Mouse (Mus musculus) heart, postnatal 0 days (tissue): Measurements from ENCODE around the gene 9630041A04Rik. TPM values are rescaled to one million over a fixed set of nuclear protein-coding genes. Genes with fewer than 3 reads are reported as not detected.

ENCODE experiments used
- ATAC-seq: fragments of 200-750 bp; cut with Nextera tagmentation; 2 replicates; pipeline ENCODE4 v1.8.0; 2017; ENCODE audit warnings: low read depth, moderate number of reproducible peaks, moderate library complexity; ENCODE audit not compliant: insufficient read depth
- DNase-seq: peaks from one replicate; pipeline ENCODE4 v3.0.0-alpha.2; 2016; ENCODE audit warnings: low spot score
- H3K27ac ChIP-seq: fragments of 300-500 bp; sonication (generic); 2 replicates; pipeline ENCODE4 v1.5.1; 2014; ENCODE audit warnings: low read depth, mild to moderate bottlenecking
- H3K27me3 ChIP-seq: fragments of 300-500 bp; sonication (generic); 2 replicates; pipeline ENCODE4 v1.6.1; 2014; ENCODE audit warnings: low read length, mixed read lengths; ENCODE audit not compliant: control insufficient read depth, insufficient read depth
- H3K36me3 ChIP-seq: fragments of 300-500 bp; sonication (generic); replicated peaks from 2 replicates; pipeline ENCODE4 v1.6.1; 2014; ENCODE audit warnings: low read length, mixed read lengths; ENCODE audit not compliant: control insufficient read depth, insufficient read depth
- H3K4me1 ChIP-seq: fragments of 300-500 bp; sonication (generic); 2 replicates; pipeline ENCODE4 v1.6.1; 2014; ENCODE audit warnings: antibody characterized with exemption; ENCODE audit not compliant: control insufficient read depth, insufficient read depth
- H3K4me2 ChIP-seq: fragments of 300-500 bp; sonication (generic); 2 replicates; pipeline ENCODE4 v1.6.1; 2014; ENCODE audit warnings: low read depth, mild to moderate bottlenecking, low read length, moderate library complexity
- H3K4me3 ChIP-seq: fragments of 300-500 bp; sonication (generic); 2 replicates; pipeline ENCODE4 v1.5.1; 2014; ENCODE audit warnings: low read depth, low read length
- H3K9ac ChIP-seq: fragments of 300-500 bp; sonication (generic); replicated peaks from 2 replicates; pipeline ENCODE4 v1.6.1; 2014; ENCODE audit warnings: low read depth, low read length, mixed read lengths
- H3K9me3 ChIP-seq: fragments of 300-500 bp; sonication (generic); replicated peaks from 2 replicates; pipeline ENCODE4 v1.6.1; 2016; ENCODE audit warnings: low read length; ENCODE audit not compliant: control insufficient read depth
- CTCF ChIP-seq: IDR thresholded peaks from 2 replicates; pipeline ENCODE4 v1.5.1; 2016; ENCODE audit warnings: antibody characterized with exemption, control low read depth, low read depth
- EP300 ChIP-seq: IDR thresholded peaks from 2 replicates; pipeline ENCODE4 v1.6.1; 2016; ENCODE audit warnings: antibody characterized with exemption, low read depth
- WGBS: fragments of 180-500 bp; shearing (Covaris S2); extraction: QIAGEN DNeasy Blood & Tissue Kit; methylation state at CpG from one replicate; pipeline ENCODE4 v1.1.7; 2014; 5-methylcytosine and 5-hydroxymethylcytosine counted together
- polyA plus RNA-seq: library from polyadenylated mRNA; unstranded; fragments of >200 nt; fragmentation: Nextera tagmentation; extraction: Ambion mirVana; gene quantifications from 2 replicates; pipeline ENCODE4 v1.2.1, GENCODE M21; 2015
- total RNA-seq: library from RNA; depleted of rRNA; stranded (reverse); fragments of >200 nt; gene quantifications from 2 replicates; pipeline ENCODE4 v1.2.3, GENCODE M21; 2014; ENCODE audit warnings: low replicate concordance

9630041A04Rik gene
- total and polyA plus RNA-seq, 2 experiments from 2014 or later, result not detected

- Histone ChIP-seq H3K27me3 (no peaks in the 10 kb centered on the region), H3K36me3 (no peaks in the 10 kb centered on the region), H3K9me3 (no peaks in the 10 kb centered on the region), H3K9ac (no peak overlapping the region), H3K4me3 (no peak overlapping the region), H3K4me2 (no peak overlapping the region), H3K4me1 (no peaks in the 10 kb centered on the region), H3K27ac (no peak overlapping the region)
- no peak for TF ChIP-seq CTCF
- TF ChIP-seq EP300, result no peak
- 32% methylated on average over 4 of the region's 4 CpGs for WGBS
- no peak for DNase-seq
- ATAC-seq, result no peak
These were observed 17.7 kb upstream of the 9630041A04Rik start for GRCm38 (mm10) chr9:101843893-101844292.

GRCm38 (mm10) chr9:101845691-101846090 is 15.9 kb upstream of the 9630041A04Rik start:
- DNase-seq (no peak), ATAC-seq (no peak)
- no peak overlapping the region for H3K27ac ChIP-seq
- H3K4me1 ChIP-seq, result no peaks in the 10 kb centered on the region
- WGBS, result 74% methylated on average over 6 of the region's 6 CpGs
- H3K9me3 ChIP-seq, result no peaks in the 10 kb centered on the region
- H3K4me2 ChIP-seq, result no peak overlapping the region
- H3K9ac ChIP-seq, result no peak overlapping the region
- H3K36me3 ChIP-seq, result no peaks in the 10 kb centered on the region
- TF ChIP-seq CTCF, result no peak
- no peak for TF ChIP-seq EP300
- H3K27me3 ChIP-seq, result no peaks in the 10 kb centered on the region
- H3K4me3 ChIP-seq, result no peak overlapping the region

GRCm38 (mm10) chr9:101862481-101863065 is 932 bp downstream of the 9630041A04Rik start:
- DNase-seq (peak; percentile 14), ATAC-seq (no peak)
- Histone ChIP-seq H3K4me3 (no peak overlapping the region), H3K9me3 (no peaks in the 10 kb centered on the region), H3K4me2 (peak overlapping the region; percentile 4; the same call in 1 of the 2 replicates), H3K9ac (no peak overlapping the region), H3K27ac (no peak overlapping the region), H3K36me3 (no peaks in the 10 kb centered on the region), H3K27me3 (no peaks in the 10 kb centered on the region), H3K4me1 (no peaks in the 10 kb centered on the region)
- TF ChIP-seq EP300 (no peak), CTCF (no peak)
- WGBS, result 52% methylated on average over 12 of the region's 12 CpGs

- no peak for ATAC-seq
- no peak overlapping the region for H3K27ac ChIP-seq
- H3K4me3 ChIP-seq, result no peak overlapping the region
- H3K9me3 ChIP-seq, result no peaks in the 10 kb centered on the region
- H3K27me3 ChIP-seq, result no peaks in the 10 kb centered on the region
- WGBS, result 54% methylated on average over 5 of the region's 5 CpGs
- DNase-seq, result no peak
- no peaks in the 10 kb centered on the region for H3K36me3 ChIP-seq
- H3K9ac ChIP-seq, result no peak overlapping the region
- H3K4me2 ChIP-seq, result no peak overlapping the region; the same call in 1 of the 2 replicates
- TF ChIP-seq EP300 (no peak), CTCF (no peak)
- no peaks in the 10 kb centered on the region for H3K4me1 ChIP-seq
These were observed 1.5 kb downstream of the 9630041A04Rik start for GRCm38 (mm10) chr9:101863130-101863529.

GRCm38 (mm10) chr9:101868593-101868992 is 7.0 kb downstream of the 9630041A04Rik start:
- Histone ChIP-seq H3K36me3 (no peaks in the 10 kb centered on the region), H3K27ac (no peak overlapping the region), H3K4me1 (no peaks in the 10 kb centered on the region), H3K27me3 (no peaks in the 10 kb centered on the region), H3K9ac (no peak overlapping the region), H3K4me3 (no peak overlapping the region), H3K4me2 (no peak overlapping the region), H3K9me3 (no peaks in the 10 kb centered on the region)
- 81% methylated on average over 6 of the region's 6 CpGs for WGBS
- no peak for ATAC-seq
- no peak for DNase-seq
- no peak for TF ChIP-seq CTCF
- TF ChIP-seq EP300, result no peak

- Histone ChIP-seq H3K9me3 (no peaks in the 10 kb centered on the region), H3K4me2 (no peak overlapping the region), H3K4me1 (no peaks in the 10 kb centered on the region), H3K36me3 (no peaks in the 10 kb centered on the region), H3K27ac (no peak overlapping the region), H3K4me3 (no peak overlapping the region), H3K27me3 (no peaks in the 10 kb centered on the region), H3K9ac (no peak overlapping the region)
- ATAC-seq (no peak), DNase-seq (no peak)
- TF ChIP-seq EP300 (no peak), CTCF (no peak)
- WGBS, result 64% methylated on average over 4 of the region's 4 CpGs
These were observed 8.4 kb downstream of the 9630041A04Rik start for GRCm38 (mm10) chr9:101870034-101870433.
